Mouse (Mus musculus) forebrain, embryonic 12.5 days (tissue): ENCODE data around the gene Gm11554. TPM values are rescaled to one million over a fixed set of nuclear protein-coding genes. Genes with fewer than 3 reads are reported as not detected.

Experiments used
- ATAC-seq: fragments of 200-750 bp; cut with Nextera tagmentation; 2 replicates; pipeline ENCODE4 v1.8.0; 2017; ENCODE audit warnings: moderate TSS enrichment; ENCODE audit not compliant: low FRiP score
- H3K27ac ChIP-seq: fragments of 300-500 bp; sonication (generic); 2 replicates; pipeline ENCODE4 v1.5.1; 2016; ENCODE audit warnings: mild to moderate bottlenecking
- H3K27me3 ChIP-seq: fragments of 300-500 bp; sonication (generic); 2 replicates; pipeline ENCODE4 v1.6.1; 2016; ENCODE audit warnings: mild to moderate bottlenecking
- H3K36me3 ChIP-seq: fragments of 300-500 bp; sonication (generic); replicated peaks from 2 replicates; pipeline ENCODE4 v1.6.1; 2016; ENCODE audit warnings: mild to moderate bottlenecking
- H3K4me1 ChIP-seq: fragments of 300-500 bp; sonication (generic); 2 replicates; pipeline ENCODE4 v1.6.1; 2016
- H3K4me2 ChIP-seq: fragments of 300-500 bp; sonication (generic); 2 replicates; pipeline ENCODE4 v1.6.1; 2016; ENCODE audit warnings: mild to moderate bottlenecking, moderate library complexity
- H3K4me3 ChIP-seq: fragments of 300-500 bp; sonication (generic); replicated peaks from 2 replicates; pipeline ENCODE4 v1.5.1; 2016; ENCODE audit warnings: mild to moderate bottlenecking
- H3K9ac ChIP-seq: fragments of 300-500 bp; sonication (generic); 2 replicates; pipeline ENCODE4 v1.6.1; 2016; ENCODE audit warnings: mild to moderate bottlenecking
- H3K9me3 ChIP-seq: fragments of 300-500 bp; sonication (generic); 2 replicates; pipeline ENCODE4 v1.6.1; 2016
- WGBS: fragments of 180-500 bp; shearing (Covaris S2); methylation state at CpG from one replicate; pipeline ENCODE4 v1.1.7; 2016; 5-methylcytosine and 5-hydroxymethylcytosine counted together
- polyA plus RNA-seq: library from polyadenylated mRNA; unstranded; fragments of >200 nt; fragmentation: Nextera tagmentation; extraction: Ambion mirVana; gene quantifications from 2 replicates; pipeline ENCODE4 v1.2.1, GENCODE M21; 2016

Gene Gm11554
- polyA plus RNA-seq, 1 experiment from 2014 or later, result not detected

DNA sequence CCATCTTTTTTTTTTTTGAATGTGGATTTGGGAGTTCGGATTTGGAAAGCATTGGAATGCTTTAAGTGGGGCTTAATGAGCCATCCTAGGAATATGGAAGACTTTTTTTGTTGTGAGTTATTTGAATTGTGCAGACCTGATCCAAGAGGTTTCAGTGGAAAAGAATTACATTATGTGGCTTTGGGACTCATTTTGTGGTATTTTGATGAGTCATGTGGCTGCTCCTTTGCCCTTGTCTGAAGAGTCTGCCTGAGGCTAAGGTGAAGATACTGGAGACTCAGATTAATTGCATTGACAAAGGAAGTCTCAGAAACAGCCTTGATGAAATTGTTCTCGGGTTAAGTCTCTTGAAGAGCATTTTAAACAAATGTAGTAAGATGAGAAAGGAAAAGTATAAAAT is 35.8 kb downstream of the Gm11554 start:
- Histone ChIP-seq H3K9me3 (no peaks in the 10 kb centered on the region), H3K9ac (no peak overlapping the region), H3K36me3 (no peaks in the 10 kb centered on the region), H3K27ac (no peak overlapping the region), H3K27me3 (no peaks in the 10 kb centered on the region), H3K4me1 (no peaks in the 10 kb centered on the region), H3K4me2 (no peak overlapping the region), H3K4me3 (no peak overlapping the region)
- ATAC-seq, result no peak
- 69% methylated on average over 2 of the region's 2 CpGs for WGBS

DNA sequence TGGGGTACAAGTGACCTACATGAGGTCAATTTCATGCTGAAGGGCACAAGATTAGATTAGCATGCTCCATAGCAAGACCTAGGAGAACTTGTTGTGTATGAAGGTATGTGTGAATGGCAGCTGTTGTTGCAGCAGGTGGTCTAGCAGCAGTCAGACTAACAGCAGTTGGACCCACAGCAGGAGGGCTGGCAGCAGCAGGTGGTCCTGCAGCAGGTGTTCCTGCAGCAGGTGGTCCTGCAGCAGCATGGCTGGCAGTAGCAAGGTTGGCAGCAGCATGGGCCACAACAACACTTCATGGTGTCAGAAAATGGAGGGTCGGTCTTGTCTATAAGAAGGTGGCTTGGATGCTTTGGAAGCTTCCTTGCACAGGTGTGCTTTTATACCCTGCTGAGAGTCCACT is 45.4 kb downstream of the Gm11554 start:
- 85% methylated on average over 1 of the region's 1 CpGs for WGBS
- ATAC-seq, result no peak
- Histone ChIP-seq H3K9ac (no peak overlapping the region), H3K27me3 (no peaks in the 10 kb centered on the region), H3K27ac (no peak overlapping the region), H3K4me2 (no peak overlapping the region), H3K4me3 (no peak overlapping the region), H3K36me3 (no peaks in the 10 kb centered on the region), H3K4me1 (no peaks in the 10 kb centered on the region), H3K9me3 (no peaks in the 10 kb centered on the region)

Other genes starting within 250 kb of the Gm11554 start
- gene Krtap3-2, start 247.6 kb downstream of the Gm11554 start, polyA plus RNA-seq, result not detected in 2 replicates
- gene Gm11939, start 245.0 kb downstream of the Gm11554 start, polyA plus RNA-seq, result not detected in 2 replicates
- not detected in 2 replicates for gene Krtap3-1, start 237.8 kb downstream of the Gm11554 start, polyA plus RNA-seq
- gene Krtap1-5, start 223.4 kb downstream of the Gm11554 start, polyA plus RNA-seq, result not detected in 2 replicates
- not detected in 2 replicates for gene Krtap1-4, start 220.8 kb downstream of the Gm11554 start, polyA plus RNA-seq
- not detected in 2 replicates for gene Krtap1-3, start 213.1 kb downstream of the Gm11554 start, polyA plus RNA-seq
- not detected in 2 replicates for gene Krtap9-3, start 206.3 kb downstream of the Gm11554 start, polyA plus RNA-seq
- not detected in 2 replicates for gene Gm11938, start 201.1 kb downstream of the Gm11554 start, polyA plus RNA-seq
- not detected in 2 replicates for gene Gm11937, start 194.3 kb downstream of the Gm11554 start, polyA plus RNA-seq
- gene Krtap2-4, start 189.6 kb downstream of the Gm11554 start, polyA plus RNA-seq, result not detected in 2 replicates
- not detected in 2 replicates for gene Gm11562, start 184.0 kb downstream of the Gm11554 start, polyA plus RNA-seq
- not detected in 2 replicates for gene Krtap4-1, start 176.2 kb downstream of the Gm11554 start, polyA plus RNA-seq
- not detected in 2 replicates for gene Krtap4-2, start 169.4 kb downstream of the Gm11554 start, polyA plus RNA-seq
- gene Krtap4-7, start 160.4 kb downstream of the Gm11554 start, polyA plus RNA-seq, result not detected in 2 replicates
- not detected in 2 replicates for gene Gm11555, start 154.2 kb downstream of the Gm11554 start, polyA plus RNA-seq
- not detected in 2 replicates for gene Gm11563, start 145.5 kb downstream of the Gm11554 start, polyA plus RNA-seq
- not detected in 2 replicates for gene Krtap4-6, start 138.5 kb downstream of the Gm11554 start, polyA plus RNA-seq
- not detected in 2 replicates for gene Gm14190, start 113.7 kb downstream of the Gm11554 start, polyA plus RNA-seq
- not detected in 2 replicates for gene Gm14180, start 70.2 kb downstream of the Gm11554 start, polyA plus RNA-seq
- gene Gm11595, start 31.5 kb downstream of the Gm11554 start, polyA plus RNA-seq, result not detected in 2 replicates
- not detected in 2 replicates for gene Krtap4-8, start 23.7 kb downstream of the Gm11554 start, polyA plus RNA-seq
- gene Krtap4-9, start 19.2 kb downstream of the Gm11554 start, polyA plus RNA-seq, result not detected in 2 replicates
- gene Gm11596, start 11.0 kb downstream of the Gm11554 start, polyA plus RNA-seq, result not detected in 2 replicates
- not detected in 2 replicates for gene Gm11569, start 5.5 kb downstream of the Gm11554 start, polyA plus RNA-seq
- gene Krtap4-13, start 5.4 kb upstream of the Gm11554 start, polyA plus RNA-seq, result not detected in 2 replicates
- gene Gm11564, start 11.2 kb upstream of the Gm11554 start, polyA plus RNA-seq, result not detected in 2 replicates
- gene 2300003K06Rik, start 33.6 kb upstream of the Gm11554 start, polyA plus RNA-seq, result not detected in 2 replicates
- gene Krtap4-16, start 47.2 kb upstream of the Gm11554 start, polyA plus RNA-seq, result not detected in 2 replicates
- not detected in 2 replicates for gene Gm11568, start 53.5 kb upstream of the Gm11554 start, polyA plus RNA-seq
- gene Gm11559, start 60.0 kb upstream of the Gm11554 start, polyA plus RNA-seq, result not detected in 2 replicates
- not detected in 2 replicates for gene Krtap9-1, start 68.9 kb upstream of the Gm11554 start, polyA plus RNA-seq
- not detected in 2 replicates for gene Gm11567, start 74.7 kb upstream of the Gm11554 start, polyA plus RNA-seq
- gene Krtap31-1, start 103.5 kb upstream of the Gm11554 start, polyA plus RNA-seq, result not detected in 2 replicates
- not detected in 2 replicates for gene Gm11565, start 110.3 kb upstream of the Gm11554 start, polyA plus RNA-seq
- not detected in 2 replicates for gene Krtap31-2, start 131.8 kb upstream of the Gm11554 start, polyA plus RNA-seq
- not detected in 2 replicates for gene Krtap9-5, start 144.0 kb upstream of the Gm11554 start, polyA plus RNA-seq
- not detected in 2 replicates for gene Krtap29-1, start 174.6 kb upstream of the Gm11554 start, polyA plus RNA-seq
- gene Krtap16-1, start 182.2 kb upstream of the Gm11554 start, polyA plus RNA-seq, result not detected in 2 replicates
- not detected in 2 replicates for gene Krtap17-1, start 189.5 kb upstream of the Gm11554 start, polyA plus RNA-seq
- gene Krt33a, start 211.8 kb upstream of the Gm11554 start, polyA plus RNA-seq, result not detected in 2 replicates
- gene Krt33b, start 225.4 kb upstream of the Gm11554 start, polyA plus RNA-seq, result not detected in 2 replicates
- gene Krt34, start 237.1 kb upstream of the Gm11554 start, polyA plus RNA-seq, result not detected in 2 replicates
- not detected in 2 replicates for gene Krt31, start 246.1 kb upstream of the Gm11554 start, polyA plus RNA-seq